ENCODE assay signal across 13 mouse cellular contexts in the genomic region with DNA sequence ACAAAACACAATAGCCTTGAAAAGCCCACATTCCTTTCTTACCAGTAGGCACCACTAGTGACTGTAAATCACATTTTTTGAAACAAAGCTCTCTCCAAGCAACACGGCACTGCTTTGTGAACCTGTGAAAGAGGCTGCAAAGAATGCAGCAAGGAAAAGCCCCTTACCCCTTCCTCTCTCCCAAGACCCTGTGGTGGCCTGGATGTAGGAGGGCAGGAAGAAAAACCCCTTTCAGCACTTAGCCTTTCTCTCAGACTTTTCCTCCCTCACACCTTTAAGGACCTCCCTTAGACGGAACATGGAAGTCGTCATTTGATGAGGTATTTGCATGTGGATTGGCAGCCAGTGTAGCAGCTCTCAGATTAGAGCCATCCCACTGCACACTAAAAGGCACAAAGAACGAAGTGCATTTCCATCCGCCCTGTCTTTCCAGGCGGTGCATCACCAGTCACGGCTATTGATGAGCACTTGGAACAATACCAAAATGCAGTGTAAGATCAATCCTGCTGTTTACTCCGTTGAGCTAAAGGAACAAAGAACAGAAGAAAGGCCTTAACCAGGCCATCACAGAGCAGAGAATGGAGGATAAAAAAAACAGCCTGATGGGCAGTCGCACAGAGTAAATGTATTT.
A peak's percentile ranks its signal among the peaks of the same experiment; 100 is the strongest.
DNase-seq lines count a peak whose midpoint lies in the region; ATAC-seq lines count a peak whose summit lies in the region.
"Had no signal": no experiment of that assay in that cellular context is flagged by ENCODE, and none has a peak within 500 bp of the region (broad histone marks: within the 10 kb centered on the region; RNA-seq: fewer than 3 reads in every experiment).

No protein-coding gene starts in this region.

- no peak overlapping the region for H3K4me3 ChIP-seq in forebrain, embryonic 10.5 days
- H3K4me3 ChIP-seq in hindbrain, embryonic 15.5 days: no peak overlapping the region
- H3K4me3 ChIP-seq in neural tube, embryonic 11.5 days (ENCODE audit: low read depth, low read length): no peak overlapping the region
- H3K4me3 ChIP-seq: erythroblast, embryonic 14.5 days; limb, embryonic 13.5 days had no signal

- WGBS in forebrain, embryonic 10.5 days: 15% methylated on average over 9 of the region's 9 CpGs
- whole genome bisulfite sequencing in hindbrain, embryonic 15.5 days: 11% methylated on average over 9 of the region's 9 CpGs
- 33% methylated on average over 9 of the region's 9 CpGs for WGBS in neural tube, embryonic 11.5 days

- DNase-seq in ZHBTc4 (ENCODE audit: low read depth, low spot score): peak; percentile 21
- DNase-seq in forebrain, embryonic 10.5 days (ENCODE audit: extremely low spot score, low spot score): peak; percentile 32
- peak; percentile 58 for DNase-seq in neural tube, embryonic 11.5 days (ENCODE audit: low spot score)
- DNase-seq in kidney, postnatal 25 days: no peak
- no peak for DNase-seq in lung, postnatal 25 days (ENCODE audit: low spot score)
- DNase-seq: cerebellum, adult 9-10 months; kidney, adult 8-10 months had no signal

- peaks cover 69% of the 10 kb centered on the region for H3K27me3 ChIP-seq in forebrain, embryonic 10.5 days (ENCODE audit: poor library complexity, severe bottlenecking)
- H3K27me3 ChIP-seq in hindbrain, embryonic 15.5 days: no peaks in the 10 kb centered on the region
- no peaks in the 10 kb centered on the region for H3K27me3 ChIP-seq in neural tube, embryonic 11.5 days (ENCODE audit: control insufficient read depth, insufficient read depth, low read length)
- H3K27me3 ChIP-seq: limb, embryonic 13.5 days had no signal

- H3K27ac ChIP-seq in forebrain, embryonic 10.5 days: peak overlapping the region; percentile 63; the same call in 1 of the 2 replicates
- H3K27ac ChIP-seq in hindbrain, embryonic 15.5 days (replicated peaks): peak overlapping the region; percentile 64
- peak overlapping the region; percentile 37; the same call in 1 of the 2 replicates for H3K27ac ChIP-seq in neural tube, embryonic 11.5 days (ENCODE audit: low read depth, low read length)
- H3K27ac ChIP-seq: limb, embryonic 13.5 days had no signal

- H3K9me3 ChIP-seq in forebrain, embryonic 10.5 days: no peaks in the 10 kb centered on the region
- no peaks in the 10 kb centered on the region for H3K9me3 ChIP-seq in hindbrain, embryonic 15.5 days
- H3K9me3 ChIP-seq in neural tube, embryonic 11.5 days (ENCODE audit: control insufficient read depth, low read length): no peaks in the 10 kb centered on the region
- H3K9me3 ChIP-seq: limb, embryonic 13.5 days had no signal

- no peak overlapping the region for H3K9ac ChIP-seq in hindbrain, embryonic 15.5 days
- no peak overlapping the region for H3K9ac ChIP-seq in neural tube, embryonic 11.5 days (ENCODE audit: low read length)
- H3K9ac ChIP-seq: limb, embryonic 13.5 days had no signal

- H3K36me3 ChIP-seq in forebrain, embryonic 10.5 days (replicated peaks): no peaks in the 10 kb centered on the region
- H3K36me3 ChIP-seq in hindbrain, embryonic 15.5 days: no peaks in the 10 kb centered on the region
- H3K36me3 ChIP-seq in neural tube, embryonic 11.5 days (ENCODE audit: control insufficient read depth, insufficient read depth, low read length): no peaks in the 10 kb centered on the region
- H3K36me3 ChIP-seq: limb, embryonic 13.5 days had no signal

- peak; percentile 82 for ATAC-seq in hindbrain, embryonic 15.5 days (ENCODE audit: low FRiP score, low read depth)
- peak; percentile 82 for ATAC-seq in neural tube, embryonic 11.5 days (ENCODE audit: insufficient read depth, low FRiP score, low TSS enrichment)
- no peak for ATAC-seq in megakaryocyte progenitor cell, adult 5-6 weeks (replicated peaks; ENCODE audit: poor library complexity)
- ATAC-seq: lung, postnatal 0 days; Patski had no signal

- no peak overlapping the region for H3K4me2 ChIP-seq in hindbrain, embryonic 15.5 days
- no peak overlapping the region for H3K4me2 ChIP-seq in neural tube, embryonic 11.5 days (ENCODE audit: low read depth)
- H3K4me2 ChIP-seq: limb, embryonic 13.5 days had no signal

- peaks cover 28% of the 10 kb centered on the region for H3K4me1 ChIP-seq in forebrain, embryonic 10.5 days
- H3K4me1 ChIP-seq in hindbrain, embryonic 15.5 days (replicated peaks): peaks cover 16% of the 10 kb centered on the region
- H3K4me1 ChIP-seq in neural tube, embryonic 11.5 days (ENCODE audit: control insufficient read depth, insufficient read depth, low read length): peaks cover 4% of the 10 kb centered on the region; the same call in 1 of the 2 replicates
- H3K4me1 ChIP-seq: limb, embryonic 13.5 days had no signal

Comparison
In these comparisons a context has a peak if more than half of its experiments do, and no peak if none do; other contexts are left out.
1. DNase-seq: peak in ZHBTc4 (single experiment), forebrain, embryonic 10.5 days (single experiment) and neural tube, embryonic 11.5 days (single experiment); none in kidney, postnatal 25 days (0 of 2) and lung, postnatal 25 days (single experiment).
2. Peak in every context shown above with its lines, with median percentiles within 50 percentile points of each other: H3K27ac ChIP-seq.